In the genomic region with DNA sequence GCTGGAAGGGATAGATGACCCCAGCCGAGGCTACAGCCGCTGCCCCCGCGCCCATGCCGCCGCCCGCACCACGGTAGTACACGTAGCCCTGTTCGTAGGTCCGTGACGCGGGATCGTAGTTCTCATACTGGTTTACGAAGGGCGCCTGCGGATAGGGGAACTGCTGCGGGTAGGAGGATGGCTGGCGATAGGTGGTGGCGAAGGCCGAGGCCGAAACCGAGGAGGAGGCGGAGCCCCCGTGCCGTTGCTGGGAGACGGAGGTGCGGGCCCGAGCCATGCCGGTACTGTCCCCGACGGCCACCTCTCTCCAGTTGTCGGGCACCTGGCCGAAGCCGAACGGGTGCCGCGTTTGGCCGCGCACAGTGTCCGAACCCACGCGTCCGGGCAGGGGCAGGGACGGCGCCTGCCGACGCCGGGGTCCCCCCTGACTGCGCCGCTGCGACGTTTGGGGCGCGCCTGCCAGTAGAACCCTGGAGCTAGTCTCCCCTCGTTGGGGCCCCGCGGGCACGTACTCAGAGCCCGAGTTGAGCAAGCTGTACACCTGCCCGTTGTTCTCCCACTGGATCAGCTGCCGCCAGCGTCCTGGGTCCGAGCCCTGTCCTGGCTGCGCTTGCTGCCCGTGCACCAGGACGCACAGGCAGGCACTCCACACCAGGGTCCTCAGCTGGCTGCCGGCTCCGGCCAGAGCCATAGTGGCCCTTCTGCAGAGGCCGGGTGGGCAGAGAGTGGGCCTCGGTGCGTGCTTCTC, we compare ENCODE assay signal across 8 mouse cellular contexts. TPM values are rescaled to one million over a fixed set of nuclear protein-coding genes. Genes with fewer than 3 reads are reported as not detected.
DNase-seq lines count a peak whose midpoint lies in the region; ATAC-seq and TF ChIP-seq lines count a peak whose summit lies in the region.

No protein-coding gene starts in this region.

- WGBS in forebrain, embryonic 11.5 days = 1% methylated on average over 72 of the region's 72 CpGs
- 2% methylated on average over 71 of the region's 72 CpGs for WGBS in intestine, postnatal 0 days

- ATAC-seq in forebrain, embryonic 11.5 days (replicated peaks; ENCODE audit: low FRiP score) = peak; percentile 24; the same call in 1 of the 2 replicates
- 0 out of 2 replicates have a peak, but pooled peaks have one; percentile 17 for ATAC-seq in intestine, postnatal 0 days

- H3K27me3 ChIP-seq in ES-Bruce4 (ENCODE audit: control insufficient read depth, insufficient read depth, low read length, poor library complexity, severe bottlenecking) = no peaks in the 10 kb centered on the region
- H3K27me3 ChIP-seq in forebrain, embryonic 11.5 days (ENCODE audit: control insufficient read depth, insufficient read depth, low read length) = peaks cover 17% of the 10 kb centered on the region
- peaks cover 29% of the 10 kb centered on the region for H3K27me3 ChIP-seq in intestine, postnatal 0 days (replicated peaks; ENCODE audit: control insufficient read depth, insufficient read depth, low read length)

- H3K9ac ChIP-seq in ES-Bruce4 (ENCODE audit: low read depth, poor library complexity, severe bottlenecking) = peak overlapping the region; percentile 55
- H3K9ac ChIP-seq in forebrain, embryonic 11.5 days (ENCODE audit: low read length) = peak overlapping the region; percentile 50
- peak overlapping the region; percentile 37 for H3K9ac ChIP-seq in intestine, postnatal 0 days (ENCODE audit: low read depth, low read length)

- H3K4me3 ChIP-seq in ES-Bruce4 (ENCODE audit: low read depth, low read length) = peak overlapping the region; percentile 67
- H3K4me3 ChIP-seq in forebrain, embryonic 11.5 days (ENCODE audit: low read depth, low read length) = peak overlapping the region; percentile 35
- H3K4me3 ChIP-seq in intestine, postnatal 0 days (ENCODE audit: low read depth, low read length) = peak overlapping the region; percentile 43

- H3K36me3 ChIP-seq in ES-Bruce4 (ENCODE audit: control insufficient read depth, insufficient read depth, low read length, poor library complexity, severe bottlenecking) = no peaks in the 10 kb centered on the region
- H3K36me3 ChIP-seq in forebrain, embryonic 11.5 days (ENCODE audit: control insufficient read depth, insufficient read depth, low read length) = no peaks in the 10 kb centered on the region
- no peaks in the 10 kb centered on the region for H3K36me3 ChIP-seq in intestine, postnatal 0 days (ENCODE audit: control insufficient read depth, insufficient read depth)

- TF ChIP-seq CTCF in ES-Bruce4 (IDR thresholded peaks at IDR 0.05; ENCODE audit: low read depth, low read length) = no peak
- TF ChIP-seq CTCF in intestine, postnatal 0 days (IDR thresholded peaks at IDR 0.05; ENCODE audit: low read depth) = no peak

- H3K9me3 ChIP-seq in ES-Bruce4 (replicated peaks; ENCODE audit: control insufficient read depth, insufficient read depth, low read length, poor library complexity, severe bottlenecking) = no peaks in the 10 kb centered on the region
- H3K9me3 ChIP-seq in forebrain, embryonic 11.5 days (ENCODE audit: control insufficient read depth, low read length) = no peaks in the 10 kb centered on the region
- H3K9me3 ChIP-seq in intestine, postnatal 0 days (ENCODE audit: control insufficient read depth) = no peaks in the 10 kb centered on the region

- TF ChIP-seq EP300 in ES-Bruce4 (IDR thresholded peaks at IDR 0.05; ENCODE audit: insufficient read depth, low read depth, low read length) = no peak

- H3K4me2 ChIP-seq in forebrain, embryonic 11.5 days (ENCODE audit: low read depth, low read length, severe bottlenecking) = peak overlapping the region; percentile 65
- peak overlapping the region; percentile 76 for H3K4me2 ChIP-seq in intestine, postnatal 0 days (replicated peaks; ENCODE audit: low read depth)

- H3K27ac ChIP-seq in ES-Bruce4 (ENCODE audit: insufficient read depth, low read length) = no peak overlapping the region
- no peak overlapping the region for H3K27ac ChIP-seq in forebrain, embryonic 11.5 days (ENCODE audit: low read depth, low read length)
- no peak overlapping the region; the same call in 1 of the 2 replicates for H3K27ac ChIP-seq in intestine, postnatal 0 days (ENCODE audit: low read depth, low read length)

- H3K4me1 ChIP-seq in ES-Bruce4 (ENCODE audit: control insufficient read depth, insufficient read depth, low read length) = no peaks in the 10 kb centered on the region
- peaks cover 22% of the 10 kb centered on the region for H3K4me1 ChIP-seq in forebrain, embryonic 11.5 days (replicated peaks; ENCODE audit: control insufficient read depth, insufficient read depth, low read length)
- 0 out of 2 replicates have a peak, but pooled peaks cover 3% of the 10 kb centered on the region for H3K4me1 ChIP-seq in intestine, postnatal 0 days (replicated peaks; ENCODE audit: control insufficient read depth, insufficient read depth, low read length)

- DNase-seq in 3T3-L1 (ENCODE audit: low read depth, low spot score) = peak; percentile 70
- DNase-seq in forebrain, embryonic 11.5 days (ENCODE audit: low spot score) = peak; percentile 71
- peak; percentile 71 for DNase-seq in lung, postnatal 10 days
- DNase-seq in left cerebral cortex, adult 8-10 months (ENCODE audit: low spot score in 2 of 2) = no peak
- DNase-seq in T-cell, adult 2 months (ENCODE audit: low spot score) = no peak
- no peak for DNase-seq in frontal cortex, postnatal 10 days (ENCODE audit: low spot score in 2 of 2)

- TF ChIP-seq POLR2A in ES-Bruce4 (IDR thresholded peaks at IDR 0.05; ENCODE audit: insufficient read depth, low read length) = no peak

RNA-seq across cellular contexts. Expression of gene Loxl1, which starts 0.6 kb away (rescaled TPM):
- 3.4 and 3.6 TPM in 2 replicates for polyA plus RNA-seq in ES-Bruce4 (2011; ENCODE audit: insufficient read depth, insufficient read length, low read depth, missing spikeins)
- 10.2 and 13.0 TPM in 2 replicates for polyA plus RNA-seq in forebrain, embryonic 11.5 days (2014; fragmentation: Nextera tagmentation; extraction: Ambion mirVana)
- polyA plus RNA-seq in intestine, postnatal 0 days (2015; fragmentation: Nextera tagmentation; extraction: Ambion mirVana) = 21.6 and 23.8 TPM in 2 replicates
- 1 to 10 TPM; 1.8 to 3.0 (median 2.3) TPM for total RNA-seq in left cerebral cortex, adult 8-10 months (2022)

RNA-seq across cellular contexts. Expression of gene Tbc1d21, which starts 57.9 kb away (rescaled TPM):
- not detected in 2 replicates for polyA plus RNA-seq in ES-Bruce4 (2011; ENCODE audit: insufficient read depth, insufficient read length, low read depth, missing spikeins)
- not detected in 2 replicates for polyA plus RNA-seq in forebrain, embryonic 11.5 days (2014; fragmentation: Nextera tagmentation; extraction: Ambion mirVana)
- polyA plus RNA-seq in intestine, postnatal 0 days (2015; fragmentation: Nextera tagmentation; extraction: Ambion mirVana) = not detected in 2 replicates
- total RNA-seq in left cerebral cortex, adult 8-10 months (2022) = not detected

RNA-seq across cellular contexts. Expression of gene Stoml1, which starts 59.4 kb away (rescaled TPM):
- 24.6 and 26.5 TPM in 2 replicates for polyA plus RNA-seq in ES-Bruce4 (2011; ENCODE audit: insufficient read depth, insufficient read length, low read depth, missing spikeins)
- polyA plus RNA-seq in forebrain, embryonic 11.5 days (2014; fragmentation: Nextera tagmentation; extraction: Ambion mirVana) = 37.6 and 39.4 TPM in 2 replicates
- 15.0 and 15.9 TPM in 2 replicates for polyA plus RNA-seq in intestine, postnatal 0 days (2015; fragmentation: Nextera tagmentation; extraction: Ambion mirVana)
- total RNA-seq in left cerebral cortex, adult 8-10 months (2022) = 10 to 100 TPM; 65.6 to 69.4 (median 67.4) TPM

Comparison
In these comparisons a context has a peak if more than half of its experiments do, and no peak if none do; other contexts are left out.
1. DNase-seq: peak in 3T3-L1 (single experiment), forebrain, embryonic 11.5 days (single experiment) and lung, postnatal 10 days (single experiment); none in left cerebral cortex, adult 8-10 months (0 of 2), T-cell, adult 2 months (single experiment) and frontal cortex, postnatal 10 days (0 of 2).
2. Peak in every context shown above with its lines, with median percentiles within 50 percentile points of each other: H3K4me3 ChIP-seq and H3K9ac ChIP-seq.